Mouse (Mus musculus) ES-E14 (cell line): Measurements from ENCODE around the gene Fads3.

Experiments used
- HCFC1 ChIP-seq: IDR thresholded peaks from 2 replicates; pipeline ENCODE4 v1.6.1; 2012; ENCODE audit warnings: low read length, inconsistent platforms, borderline replicate concordance; ENCODE audit not compliant: insufficient read depth
- ZNF384 ChIP-seq: IDR thresholded peaks from 2 replicates; pipeline ENCODE4 v1.6.1; 2012; ENCODE audit warnings: low read depth, low read length, inconsistent platforms

DNA sequence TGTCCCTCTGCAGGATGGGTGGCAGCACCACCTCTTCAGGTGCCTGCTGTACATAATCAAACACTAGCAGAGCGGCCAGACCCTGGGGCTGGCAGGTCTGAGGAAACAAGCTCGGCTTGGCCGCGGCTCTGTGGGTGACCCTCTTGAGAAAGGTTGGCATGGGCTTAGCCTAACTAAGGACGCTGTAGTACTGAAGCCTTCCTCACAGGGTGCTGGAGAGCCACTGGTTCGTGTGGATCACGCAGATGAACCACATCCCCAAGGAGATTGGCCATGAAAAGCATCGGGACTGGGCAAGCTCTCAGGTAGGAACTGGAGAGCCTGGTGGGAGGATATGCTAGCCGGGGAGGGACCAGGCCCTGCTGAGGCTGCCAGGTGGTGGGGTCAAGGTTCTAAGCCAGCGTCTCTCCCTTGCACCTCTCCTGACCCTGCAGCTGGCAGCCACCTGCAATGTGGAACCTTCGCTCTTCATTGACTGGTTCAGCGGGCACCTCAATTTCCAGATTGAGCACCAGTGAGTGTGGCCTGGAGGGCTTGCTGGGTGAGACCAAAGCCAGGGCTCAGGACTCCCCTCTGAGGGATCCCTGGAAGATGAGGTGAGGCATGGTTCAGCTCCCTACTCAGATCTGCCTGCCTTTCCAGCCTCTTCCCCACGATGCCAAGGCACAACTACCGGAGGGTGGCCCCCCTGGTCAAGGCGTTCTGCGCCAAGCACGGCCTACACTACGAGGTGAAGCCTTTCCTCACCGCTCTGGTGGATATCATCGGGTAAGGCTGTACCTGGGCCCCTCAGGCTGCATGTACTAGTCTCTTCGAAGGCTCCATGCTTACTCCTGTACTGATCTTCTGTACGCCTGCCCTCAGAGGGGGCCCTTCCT is 14.7 kb downstream of the Fads3 start:
- TF ChIP-seq HCFC1 (no peak), ZNF384 (no peak)
